Comparison of ENCODE assay signal across 11 mouse cellular contexts in the genomic region with DNA sequence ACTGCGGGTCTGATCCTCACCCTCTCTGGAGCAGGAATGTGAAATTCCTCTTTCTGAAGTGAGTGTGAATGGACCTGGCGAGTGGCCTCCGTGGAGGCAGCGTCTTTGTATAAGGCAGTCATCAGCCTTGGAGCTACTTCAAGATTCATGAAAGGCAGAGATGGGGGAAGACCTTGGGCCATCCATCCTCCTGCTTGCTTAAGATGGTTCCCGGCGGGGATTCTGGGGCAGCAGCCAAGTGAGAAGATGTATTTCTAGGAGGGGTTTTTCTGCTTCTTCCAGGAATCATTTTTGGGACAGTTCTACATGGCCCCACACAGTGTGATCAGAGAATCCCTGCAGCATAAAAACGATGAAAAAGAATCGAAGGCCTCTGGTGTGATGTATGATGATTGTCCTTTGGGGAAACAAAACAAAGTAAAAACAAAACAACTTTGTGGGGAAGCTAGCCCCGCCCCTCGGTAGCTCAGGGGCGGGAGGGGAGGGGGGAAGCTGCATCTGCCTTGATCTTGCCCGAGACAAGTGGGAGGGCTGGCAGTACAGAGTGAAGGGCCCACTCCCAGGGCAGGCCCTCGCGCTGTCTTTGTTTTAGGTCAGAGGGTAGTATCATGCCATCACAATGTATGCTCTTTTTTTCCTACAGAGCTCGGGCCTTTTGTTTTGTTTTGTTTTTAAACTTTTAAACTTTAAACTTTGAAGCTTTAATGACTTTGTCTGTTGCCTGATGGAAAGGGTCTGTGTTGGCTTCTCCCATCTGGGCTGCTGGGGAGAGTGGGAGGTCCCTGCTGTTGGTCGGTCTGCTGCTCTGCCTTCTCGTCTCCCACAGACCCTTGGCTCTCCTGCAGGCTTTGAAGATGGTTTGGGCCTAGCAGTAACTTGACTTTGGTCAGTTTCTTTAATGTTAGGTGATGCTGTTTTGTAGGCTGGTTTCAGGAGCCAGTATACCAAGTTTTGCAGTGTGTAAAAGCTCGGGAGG.
DNase-seq lines count a peak whose midpoint lies in the region; ATAC-seq and TF ChIP-seq lines count a peak whose summit lies in the region.
"Had no signal": no experiment of that assay in that cellular context is flagged by ENCODE, and none has a peak within 500 bp of the region (broad histone marks: within the 10 kb centered on the region; RNA-seq: fewer than 3 reads in every experiment).

No protein-coding gene starts in this region.

- peak overlapping the region; percentile 51 for H3K27ac ChIP-seq in kidney, postnatal 0 days
- H3K27ac ChIP-seq in embryonic facial prominence, embryonic 13.5 days: peak overlapping the region; percentile 48; the same call in 1 of the 2 replicates
- H3K27ac ChIP-seq in heart, embryonic 13.5 days (replicated peaks): peak overlapping the region; percentile 49; the same call in 1 of the 2 replicates
- H3K27ac ChIP-seq: macrophage had no signal

- H3K9ac ChIP-seq in kidney, postnatal 0 days (ENCODE audit: low read depth, low read length): no peak overlapping the region
- H3K9ac ChIP-seq in embryonic facial prominence, embryonic 13.5 days: no peak overlapping the region
- H3K9ac ChIP-seq in heart, embryonic 13.5 days: no peak overlapping the region; the same call in 1 of the 2 replicates

- DNase-seq in kidney, postnatal 0 days (ENCODE audit: low spot score): peak; percentile 89
- no peak for DNase-seq in kidney, adult 11 months
- DNase-seq in lung, adult 18-20 months: peak; percentile 10 to 26
- peak; percentile 5 for DNase-seq in ovary, adult 18-20 months (ENCODE audit: low spot score)
- DNase-seq in MN1 (ENCODE audit: low spot score): no peak
- DNase-seq in spleen, postnatal 36 days (ENCODE audit: low spot score in 2 of 2): no peak

- no peaks in the 10 kb centered on the region for H3K36me3 ChIP-seq in kidney, postnatal 0 days (ENCODE audit: insufficient read depth, low read length)
- no peaks in the 10 kb centered on the region for H3K36me3 ChIP-seq in embryonic facial prominence, embryonic 13.5 days
- no peaks in the 10 kb centered on the region for H3K36me3 ChIP-seq in heart, embryonic 13.5 days
- H3K36me3 ChIP-seq: G1E had no signal

- no peak overlapping the region for H3K4me2 ChIP-seq in kidney, postnatal 0 days (ENCODE audit: low read length)
- no peak overlapping the region for H3K4me2 ChIP-seq in embryonic facial prominence, embryonic 13.5 days
- peak overlapping the region; percentile 43 for H3K4me2 ChIP-seq in heart, embryonic 13.5 days

- ATAC-seq in kidney, postnatal 0 days (replicated peaks; ENCODE audit: low FRiP score, low read depth): peak; percentile 89
- no peak for ATAC-seq in embryonic facial prominence, embryonic 13.5 days (ENCODE audit: insufficient number of reproducible peaks, insufficient read depth, low FRiP score, low TSS enrichment, low read depth)
- no peak for ATAC-seq in heart, embryonic 13.5 days (ENCODE audit: extremely low read depth, insufficient number of reproducible peaks, low FRiP score, low TSS enrichment)

- H3K4me3 ChIP-seq in kidney, postnatal 0 days (replicated peaks; ENCODE audit: low read depth, low read length): no peak overlapping the region
- H3K4me3 ChIP-seq in embryonic facial prominence, embryonic 13.5 days: no peak overlapping the region
- no peak overlapping the region for H3K4me3 ChIP-seq in heart, embryonic 13.5 days
- H3K4me3 ChIP-seq: erythroblast, embryonic 14.5 days had no signal

- WGBS in kidney, postnatal 0 days: 17% methylated on average over 18 of the region's 18 CpGs
- WGBS in embryonic facial prominence, embryonic 13.5 days: 17% methylated on average over 18 of the region's 18 CpGs
- 21% methylated on average over 18 of the region's 18 CpGs for WGBS in heart, embryonic 13.5 days

- no peaks in the 10 kb centered on the region for H3K4me1 ChIP-seq in kidney, postnatal 0 days (replicated peaks; ENCODE audit: insufficient read depth, low read length)
- peaks cover 19% of the 10 kb centered on the region for H3K4me1 ChIP-seq in embryonic facial prominence, embryonic 13.5 days
- peaks cover 51% of the 10 kb centered on the region for H3K4me1 ChIP-seq in heart, embryonic 13.5 days

- H3K9me3 ChIP-seq in kidney, postnatal 0 days (replicated peaks; ENCODE audit: low read length): no peaks in the 10 kb centered on the region
- H3K9me3 ChIP-seq in embryonic facial prominence, embryonic 13.5 days: no peaks in the 10 kb centered on the region
- H3K9me3 ChIP-seq in heart, embryonic 13.5 days: no peaks in the 10 kb centered on the region

- TF ChIP-seq CTCF in kidney, postnatal 0 days (IDR thresholded peaks at IDR 0.05; ENCODE audit: low read depth): no peak

- no peaks in the 10 kb centered on the region for H3K27me3 ChIP-seq in kidney, postnatal 0 days (ENCODE audit: insufficient read depth, low read length)
- no peaks in the 10 kb centered on the region for H3K27me3 ChIP-seq in embryonic facial prominence, embryonic 13.5 days
- no peaks in the 10 kb centered on the region for H3K27me3 ChIP-seq in heart, embryonic 13.5 days (replicated peaks)

Comparison
In these comparisons a context has a peak if more than half of its experiments do, and no peak if none do; other contexts are left out.
1. DNase-seq: peak in kidney, postnatal 0 days (single experiment), lung, adult 18-20 months (2 of 2) and ovary, adult 18-20 months (single experiment); none in kidney, adult 11 months (single experiment), MN1 (single experiment) and spleen, postnatal 36 days (0 of 2).
2. Peak in every context shown above with its lines, with median percentiles within 50 percentile points of each other: H3K27ac ChIP-seq.